Mouse (Mus musculus) E14TG2a.4 (cell line): ENCODE data around the gene Nxf2.
"Not testable (repeated sequence)": the region's sequence is repeated elsewhere in the genome, so short reads cannot be mapped to it uniquely, and the experiment has no call there.

Experiments
- H3K27me3 ChIP-seq: 2 replicates; pipeline ENCODE4 v1.6.1; 2014; ENCODE audit warnings: low read length, control low read depth; ENCODE audit not compliant: insufficient read depth
- H3K36me3 ChIP-seq: 2 replicates; pipeline ENCODE4 v1.6.1; 2014; ENCODE audit warnings: low read length, control low read depth; ENCODE audit not compliant: insufficient read depth
- H3K4me1 ChIP-seq: replicated peaks from 2 replicates; pipeline ENCODE4 v1.6.1; 2014; ENCODE audit warnings: low read depth, low read length, control low read depth
- H3K4me3 ChIP-seq: replicated peaks from 2 replicates; pipeline ENCODE4 v1.5.1; 2014; ENCODE audit warnings: mild to moderate bottlenecking, low read length
- H3K9me3 ChIP-seq: 2 replicates; pipeline ENCODE4 v1.6.1; 2014; ENCODE audit warnings: low read length, control low read depth
- CTCF ChIP-seq: conservative IDR thresholded peaks from 2 replicates; pipeline ENCODE4 v1.5.1; 2014; ENCODE audit warnings: low read length
- NANOG ChIP-seq: IDR thresholded peaks from 2 replicates; pipeline ENCODE4 v1.6.1; 2014; ENCODE audit warnings: borderline replicate concordance, low read length, mixed read lengths
- POU5F1 ChIP-seq: IDR thresholded peaks from 2 replicates; pipeline ENCODE4 v1.6.1; 2014; ENCODE audit warnings: low read length, borderline replicate concordance

Nxf2 gene

DNA sequence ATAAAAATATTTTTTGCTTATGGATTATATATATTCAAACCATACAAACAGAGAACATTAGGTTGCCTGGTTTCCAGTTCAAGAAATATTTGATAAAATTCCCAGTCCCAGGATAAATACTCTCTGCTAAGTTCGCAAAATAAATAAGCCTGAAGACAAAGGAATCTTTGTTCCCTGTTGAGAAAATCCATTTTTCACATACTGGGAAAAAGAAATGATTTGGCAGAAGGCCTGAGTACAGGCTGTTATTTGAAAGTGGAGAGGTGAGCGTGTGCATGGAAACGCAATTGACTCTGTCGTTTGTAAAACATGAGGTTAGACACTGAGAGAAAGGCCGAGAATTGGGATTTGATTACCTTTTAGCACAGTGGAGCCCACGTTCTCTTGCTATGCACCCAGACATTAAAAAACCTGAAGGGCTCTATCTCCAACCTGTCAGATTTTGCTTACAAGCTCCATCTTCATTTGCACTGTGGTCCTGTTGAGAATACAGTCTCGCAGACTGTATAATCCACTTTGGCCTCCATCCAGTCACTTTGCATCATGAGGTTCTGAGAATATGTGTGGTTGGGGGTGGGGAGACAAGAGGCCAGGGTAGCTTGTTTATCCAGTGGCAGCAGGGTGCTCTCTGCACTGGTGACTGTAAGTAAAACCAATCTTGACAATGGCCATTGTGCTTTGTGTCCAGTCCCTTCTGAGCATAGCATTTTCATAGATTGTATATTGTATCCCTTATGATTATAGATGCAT lies 40.7 kb downstream of the Nxf2 start:
- Histone ChIP-seq H3K36me3 (no peaks in the 10 kb centered on the region), H3K27me3 (no peaks in the 10 kb centered on the region), H3K4me1 (no peaks in the 10 kb centered on the region), H3K9me3 (no peaks in the 10 kb centered on the region), H3K4me3 (no peak overlapping the region)
- TF ChIP-seq NANOG (no peak), CTCF (no peak), POU5F1 (no peak)

DNA sequence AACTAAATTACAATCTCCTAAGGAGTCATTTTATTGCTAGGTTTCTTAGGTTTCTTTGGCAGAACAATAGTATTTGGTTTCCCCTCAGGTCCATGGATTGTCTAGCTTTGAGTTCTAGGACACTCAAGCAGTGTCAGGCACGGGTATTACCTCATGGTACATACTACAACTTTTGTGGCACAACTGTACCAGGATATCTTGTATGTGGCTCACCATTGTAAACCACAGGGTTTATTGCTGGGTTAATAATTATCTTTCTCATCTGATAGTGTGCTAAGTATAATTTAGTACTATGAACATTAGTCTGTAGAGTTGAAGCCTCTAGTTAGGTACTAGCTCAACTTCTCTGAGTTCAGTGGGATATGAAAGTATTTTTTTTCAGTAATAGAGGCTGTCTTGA lies 45.3 kb downstream of the Nxf2 start:
- Histone ChIP-seq H3K27me3 (no peaks in the 10 kb centered on the region), H3K4me3 (no peak overlapping the region), H3K9me3 (no peaks in the 10 kb centered on the region), H3K4me1 (no peaks in the 10 kb centered on the region), H3K36me3 (no peaks in the 10 kb centered on the region)
- TF ChIP-seq NANOG (no peak), POU5F1 (no peak), CTCF (no peak)

DNA sequence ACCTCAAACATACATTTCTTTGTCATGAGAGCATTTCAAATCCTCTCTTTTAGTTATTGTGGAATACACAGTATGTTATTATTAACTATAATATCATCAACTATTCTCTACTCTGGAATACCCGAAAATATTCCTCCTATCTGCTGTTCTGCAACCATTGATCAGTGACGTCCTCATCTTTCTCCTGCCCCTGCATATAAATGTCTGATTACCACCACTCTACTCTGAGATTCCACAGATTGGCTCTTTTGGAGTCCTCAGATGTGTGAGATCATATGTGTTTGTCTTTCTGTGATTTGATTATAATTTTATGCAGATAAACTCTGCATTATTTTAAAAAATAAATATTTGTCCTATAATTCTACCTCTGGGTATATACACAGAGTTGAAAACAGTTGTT lies 48.8 kb downstream of the Nxf2 start:
- Histone ChIP-seq H3K4me3 (no peak overlapping the region), H3K9me3 (no peaks in the 10 kb centered on the region), H3K4me1 (no peaks in the 10 kb centered on the region), H3K27me3 (no peaks in the 10 kb centered on the region), H3K36me3 (no peaks in the 10 kb centered on the region)
- TF ChIP-seq POU5F1 = no peak
- TF ChIP-seq CTCF = no peak
- no peak for TF ChIP-seq NANOG

DNA sequence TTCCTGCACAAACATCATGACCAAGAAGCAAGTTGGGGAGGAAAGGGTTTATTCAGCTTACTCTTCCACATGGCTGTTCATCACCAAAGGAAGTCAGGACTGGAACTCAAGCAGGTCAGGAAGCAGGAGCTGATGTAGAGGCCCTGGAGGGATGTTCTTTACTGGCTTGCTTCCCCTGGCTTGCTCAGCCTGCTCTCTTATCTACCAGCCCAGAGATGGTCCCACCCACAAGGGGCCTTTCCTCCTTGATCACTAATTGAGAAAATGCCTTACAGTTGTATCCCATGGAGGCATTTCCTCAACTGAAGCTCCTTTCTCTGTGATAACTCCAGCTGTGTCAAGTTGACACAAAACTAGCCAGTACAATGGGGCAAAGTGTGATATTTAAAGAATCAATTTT lies 49.2 kb downstream of the Nxf2 start:
- not testable (repeated sequence) for H3K27me3 ChIP-seq, H3K4me3 ChIP-seq, H3K36me3 ChIP-seq, H3K4me1 ChIP-seq, H3K9me3 ChIP-seq

DNA sequence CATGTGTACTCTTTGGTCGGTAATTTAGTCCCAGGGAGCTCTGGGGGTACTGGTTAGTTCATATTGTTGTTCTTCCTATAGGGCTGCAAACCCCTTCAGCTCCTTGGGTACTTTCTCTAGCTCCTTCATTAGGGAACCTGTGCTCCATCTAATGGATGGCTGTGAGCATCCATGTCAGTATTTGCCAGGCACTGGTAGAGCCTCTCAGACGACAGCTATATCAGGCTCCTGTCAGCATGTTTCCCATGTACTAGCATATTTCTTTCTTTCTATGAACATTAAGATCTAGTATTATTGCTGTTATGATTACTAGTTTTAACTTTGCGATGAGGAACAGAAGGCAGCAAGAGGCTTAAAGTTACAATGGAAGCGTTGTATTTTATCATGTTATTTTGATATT lies 49.7 kb downstream of the Nxf2 start:
- H3K4me3 ChIP-seq = no peak overlapping the region
- no peaks in the 10 kb centered on the region for H3K36me3 ChIP-seq
- H3K4me1 ChIP-seq = no peaks in the 10 kb centered on the region
- H3K9me3 ChIP-seq = no peaks in the 10 kb centered on the region
- no peak for TF ChIP-seq POU5F1
- no peak for TF ChIP-seq NANOG
- TF ChIP-seq CTCF = no peak
- no peaks in the 10 kb centered on the region for H3K27me3 ChIP-seq

DNA sequence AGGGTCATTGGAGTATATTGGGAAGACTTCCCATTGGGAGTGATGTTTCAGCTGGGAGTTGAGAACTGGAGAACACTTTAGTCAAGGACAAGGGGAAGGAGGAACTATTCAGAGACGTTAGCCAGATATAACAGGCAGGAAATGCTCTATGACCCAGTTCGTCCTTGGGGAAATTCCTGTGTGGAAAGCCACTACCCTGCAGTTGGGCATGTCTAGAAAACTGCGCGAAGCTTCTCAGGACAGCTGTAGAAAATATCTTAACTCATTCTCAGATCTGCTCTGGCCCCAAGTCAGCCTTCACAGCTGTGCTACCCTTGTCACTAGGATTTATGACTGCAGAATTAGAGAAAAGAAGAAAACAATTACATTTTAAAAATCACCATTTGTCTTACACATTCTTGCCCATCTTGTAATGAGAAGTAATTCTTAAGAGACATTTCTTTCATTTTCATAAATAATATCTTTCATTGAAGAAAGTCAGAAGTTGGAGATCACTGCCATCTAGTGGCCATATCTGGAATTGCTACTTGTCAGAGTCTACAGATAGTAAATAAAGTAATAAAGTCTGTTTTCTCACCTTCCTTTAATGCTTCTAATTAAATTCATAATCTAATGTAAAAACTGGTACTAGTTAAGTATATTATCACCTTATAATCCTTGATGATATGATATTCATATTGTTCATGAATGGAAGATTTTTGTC lies 51.2 kb downstream of the Nxf2 start:
- H3K27me3 ChIP-seq = no peaks in the 10 kb centered on the region
- no peaks in the 10 kb centered on the region for H3K4me1 ChIP-seq
- no peaks in the 10 kb centered on the region for H3K36me3 ChIP-seq
- no peaks in the 10 kb centered on the region for H3K9me3 ChIP-seq
- peak; percentile 59 for TF ChIP-seq CTCF
- TF ChIP-seq POU5F1 = no peak
- no peak overlapping the region for H3K4me3 ChIP-seq

DNA sequence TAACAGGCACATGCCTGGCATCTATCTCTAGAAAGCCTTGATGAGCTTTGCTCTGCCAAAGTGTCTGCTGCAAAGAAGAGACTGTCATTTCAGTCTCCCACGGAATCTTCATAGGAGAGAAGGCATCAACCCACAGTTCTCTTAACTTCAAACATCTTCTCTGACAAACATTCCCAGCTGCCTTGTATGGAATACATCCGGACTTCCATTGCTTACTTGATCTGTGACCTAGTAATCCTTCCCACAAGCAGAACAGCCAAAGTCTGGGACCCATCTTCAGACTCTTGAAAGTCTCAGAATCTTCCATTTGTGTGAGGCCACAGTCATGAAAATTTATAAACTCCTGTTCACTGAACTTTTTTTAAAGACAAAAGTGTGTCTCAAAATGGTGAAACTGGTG lies 51.7 kb downstream of the Nxf2 start:
- Histone ChIP-seq H3K27me3 (no peaks in the 10 kb centered on the region), H3K4me3 (no peak overlapping the region), H3K36me3 (no peaks in the 10 kb centered on the region), H3K4me1 (no peaks in the 10 kb centered on the region), H3K9me3 (no peaks in the 10 kb centered on the region)
- TF ChIP-seq NANOG (no peak), POU5F1 (no peak), CTCF (no peak)

DNA sequence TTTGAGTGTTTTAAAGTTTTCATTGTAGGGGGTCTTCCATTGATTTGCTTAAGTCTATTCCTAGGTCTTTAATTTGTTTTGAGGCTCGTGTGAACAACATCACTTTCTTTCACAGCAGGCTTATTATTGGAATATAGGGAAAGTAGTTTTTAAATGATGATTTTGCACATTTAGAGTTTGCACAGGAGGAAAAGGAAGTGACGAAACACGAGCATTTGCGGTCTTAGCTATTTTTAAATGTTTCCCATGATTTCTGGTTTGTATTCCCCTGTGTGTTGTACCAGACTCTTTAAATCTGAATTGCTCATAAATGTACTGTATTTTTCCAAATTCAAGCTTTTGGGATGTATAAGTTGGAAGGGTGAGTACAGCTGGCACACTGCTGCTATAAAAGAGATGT lies 54.2 kb downstream of the Nxf2 start:
- no peaks in the 10 kb centered on the region for H3K9me3 ChIP-seq
- TF ChIP-seq POU5F1 (no peak), NANOG (no peak), CTCF (no peak)
- no peaks in the 10 kb centered on the region for H3K36me3 ChIP-seq
- H3K4me1 ChIP-seq = no peaks in the 10 kb centered on the region
- no peak overlapping the region for H3K4me3 ChIP-seq
- H3K27me3 ChIP-seq = no peaks in the 10 kb centered on the region
